Mouse (Mus musculus) forebrain, embryonic 15.5 days (tissue): ENCODE measurements around the gene Tmem230. TPM values are rescaled to one million over a fixed set of nuclear protein-coding genes. Genes with fewer than 3 reads are reported as not detected.

Experiments used
- ATAC-seq: fragments of 200-750 bp; cut with Nextera tagmentation; replicated peaks from 2 replicates; pipeline ENCODE4 v1.8.0; 2017; ENCODE audit warnings: mild to moderate bottlenecking, moderate TSS enrichment, moderate library complexity
- H3K27ac ChIP-seq: fragments of 300-500 bp; sonication (generic); replicated peaks from 2 replicates; pipeline ENCODE4 v1.5.1; 2015; ENCODE audit warnings: mild to moderate bottlenecking, inconsistent platforms
- H3K27me3 ChIP-seq: fragments of 300-500 bp; sonication (generic); 2 replicates; pipeline ENCODE4 v1.6.1; 2015; ENCODE audit warnings: inconsistent platforms
- H3K36me3 ChIP-seq: fragments of 300-500 bp; sonication (generic); 2 replicates; pipeline ENCODE4 v1.6.1; 2015; ENCODE audit warnings: mild to moderate bottlenecking, inconsistent platforms
- H3K4me1 ChIP-seq: fragments of 300-500 bp; sonication (generic); 2 replicates; pipeline ENCODE4 v1.6.1; 2015; ENCODE audit warnings: inconsistent platforms
- H3K4me2 ChIP-seq: fragments of 300-500 bp; sonication (generic); replicated peaks from 2 replicates; pipeline ENCODE4 v1.6.1; 2015; ENCODE audit warnings: mild to moderate bottlenecking, inconsistent platforms
- H3K4me3 ChIP-seq: fragments of 300-500 bp; sonication (generic); 2 replicates; pipeline ENCODE4 v1.5.1; 2015; ENCODE audit warnings: mild to moderate bottlenecking, inconsistent platforms
- H3K9ac ChIP-seq: fragments of 300-500 bp; sonication (generic); replicated peaks from 2 replicates; pipeline ENCODE4 v1.6.1; 2015; ENCODE audit warnings: mild to moderate bottlenecking, inconsistent platforms
- H3K9me3 ChIP-seq: fragments of 300-500 bp; sonication (generic); 2 replicates; pipeline ENCODE4 v1.6.1; 2016; ENCODE audit warnings: inconsistent platforms
- WGBS: fragments of 180-500 bp; shearing (Covaris S2); methylation state at CpG from one replicate; pipeline ENCODE4 v1.1.7; 2015; ENCODE audit warnings: mixed read lengths; 5-methylcytosine and 5-hydroxymethylcytosine counted together
- polyA plus RNA-seq: library from polyadenylated mRNA; unstranded; fragments of >200 nt; fragmentation: Nextera tagmentation; extraction: Ambion mirVana; gene quantifications from 2 replicates; pipeline ENCODE4 v1.2.1, GENCODE M21; 2015

The Tmem230 gene
- polyA plus RNA-seq, 1 experiment from 2014 or later: 47.2 TPM

- no peaks in the 10 kb centered on the region for H3K27me3 ChIP-seq
- 87% methylated on average over 16 of the region's 16 CpGs for WGBS
- no peaks in the 10 kb centered on the region for H3K36me3 ChIP-seq
- no peak overlapping the region for H3K9ac ChIP-seq
- no peak overlapping the region for H3K27ac ChIP-seq
- H3K9me3 ChIP-seq: no peaks in the 10 kb centered on the region
- H3K4me1 ChIP-seq: no peaks in the 10 kb centered on the region
- no peak overlapping the region for H3K4me2 ChIP-seq
- no peak overlapping the region for H3K4me3 ChIP-seq
- no peak for ATAC-seq
These were observed 41.2 kb downstream of the Tmem230 start for GRCm38 (mm10) chr2:132206316-132206881.

GRCm38 (mm10) chr2:132205549-132205948 is 42.1 kb downstream of the Tmem230 start:
- Histone ChIP-seq H3K4me2 (no peak overlapping the region), H3K27ac (no peak overlapping the region), H3K9ac (no peak overlapping the region), H3K4me3 (no peak overlapping the region), H3K27me3 (no peaks in the 10 kb centered on the region), H3K9me3 (no peaks in the 10 kb centered on the region), H3K4me1 (no peaks in the 10 kb centered on the region), H3K36me3 (no peaks in the 10 kb centered on the region)
- WGBS: 86% methylated on average over 4 of the region's 4 CpGs
- ATAC-seq: no peak

GRCm38 (mm10) chr2:132203773-132204172 is 43.8 kb downstream of the Tmem230 start:
- no peak overlapping the region for H3K4me2 ChIP-seq
- H3K36me3 ChIP-seq: no peaks in the 10 kb centered on the region
- H3K27me3 ChIP-seq: no peaks in the 10 kb centered on the region
- no peaks in the 10 kb centered on the region for H3K9me3 ChIP-seq
- WGBS: 87% methylated on average over 3 of the region's 3 CpGs
- H3K9ac ChIP-seq: no peak overlapping the region
- H3K4me3 ChIP-seq: no peak overlapping the region
- H3K4me1 ChIP-seq: no peaks in the 10 kb centered on the region
- ATAC-seq: no peak
- H3K27ac ChIP-seq: no peak overlapping the region

GRCm38 (mm10) chr2:132203186-132203585 is 44.4 kb downstream of the Tmem230 start:
- Histone ChIP-seq H3K4me3 (no peak overlapping the region), H3K27ac (no peak overlapping the region), H3K9ac (no peak overlapping the region), H3K9me3 (no peaks in the 10 kb centered on the region), H3K4me2 (no peak overlapping the region), H3K4me1 (no peaks in the 10 kb centered on the region), H3K36me3 (no peaks in the 10 kb centered on the region), H3K27me3 (no peaks in the 10 kb centered on the region)
- no peak for ATAC-seq
- 85% methylated on average over 3 of the region's 3 CpGs for WGBS

- no peak overlapping the region for H3K27ac ChIP-seq
- 87% methylated on average over 9 of the region's 9 CpGs for WGBS
- ATAC-seq: no peak
These were observed 49.3 kb downstream of the Tmem230 start for GRCm38 (mm10) chr2:132198017-132198933.

GRCm38 (mm10) chr2:132195602-132196001 is 52.0 kb downstream of the Tmem230 start:
- H3K36me3 ChIP-seq: no peaks in the 10 kb centered on the region
- H3K4me1 ChIP-seq: no peaks in the 10 kb centered on the region
- 80% methylated on average over 2 of the region's 2 CpGs for WGBS
- no peak overlapping the region for H3K9ac ChIP-seq
- H3K27ac ChIP-seq: no peak overlapping the region
- no peaks in the 10 kb centered on the region for H3K27me3 ChIP-seq
- no peak for ATAC-seq
- no peak overlapping the region for H3K4me3 ChIP-seq
- no peak overlapping the region for H3K4me2 ChIP-seq
- no peaks in the 10 kb centered on the region for H3K9me3 ChIP-seq

More at GRCm38 (mm10) chr2:132198017-132198933, 49.3 kb downstream of the Tmem230 start:
- no peaks in the 10 kb centered on the region for H3K27me3 ChIP-seq
- no peaks in the 10 kb centered on the region for H3K4me1 ChIP-seq
- no peaks in the 10 kb centered on the region for H3K36me3 ChIP-seq
- no peak overlapping the region for H3K4me3 ChIP-seq
- H3K9me3 ChIP-seq: no peaks in the 10 kb centered on the region
- no peak overlapping the region for H3K9ac ChIP-seq
- H3K4me2 ChIP-seq: no peak overlapping the region

- no peaks in the 10 kb centered on the region for H3K4me1 ChIP-seq
- ATAC-seq: no peak
These were observed 56.9 kb downstream of the Tmem230 start for GRCm38 (mm10) chr2:132190602-132191161.

More at GRCm38 (mm10) chr2:132190602-132191161, 56.9 kb downstream of the Tmem230 start:
- Histone ChIP-seq H3K36me3 (no peaks in the 10 kb centered on the region), H3K9me3 (no peaks in the 10 kb centered on the region), H3K27ac (no peak overlapping the region), H3K4me3 (no peak overlapping the region), H3K27me3 (no peaks in the 10 kb centered on the region), H3K9ac (no peak overlapping the region), H3K4me2 (no peak overlapping the region)
- WGBS: 70% methylated on average over 3 of the region's 3 CpGs

Other genes with a start within 250 kb of the Tmem230 start
- 26.2 and 26.8 TPM in 2 replicates for gene Rassf2, start 217.5 kb downstream of the Tmem230 start, polyA plus RNA-seq
- 27.6 and 30.2 TPM in 2 replicates for gene Slc23a2, start 102.7 kb downstream of the Tmem230 start, polyA plus RNA-seq
- 190 and 193 TPM in 2 replicates for gene Pcna, start 5.5 kb upstream of the Tmem230 start, polyA plus RNA-seq
- 25.7 and 27.6 TPM in 2 replicates for gene Cds2, start 15.3 kb upstream of the Tmem230 start, polyA plus RNA-seq
- 5.0 and 5.1 TPM in 2 replicates for gene Prokr2, start 137.6 kb upstream of the Tmem230 start, polyA plus RNA-seq